Mouse (Mus musculus) liver, postnatal 0 days (tissue): Measurements from ENCODE around the gene Serpina6.

ENCODE experiments used
- CTCF ChIP-seq: sonication (generic); IDR thresholded peaks from 2 replicates; pipeline ENCODE4 v1.5.1; 2016; ENCODE audit warnings: antibody characterized with exemption, low read depth
- EP300 ChIP-seq: IDR thresholded peaks from 2 replicates; pipeline ENCODE4 v1.6.1; 2016; ENCODE audit warnings: antibody characterized with exemption, low read depth, mild to moderate bottlenecking

GRCm38 (mm10) chr12:103695429-103695828 lies 38.4 kb upstream of the Serpina6 start, which contains the start of gene Serpina1f:
- TF ChIP-seq CTCF (no peak), EP300 (no peak)
